21 mouse cellular contexts compared by ENCODE assay signal in genomic region chr13:93252941-93253340, GRCm38 (mm10). TPM values are rescaled to one million over a fixed set of nuclear protein-coding genes. Genes with fewer than 3 reads are reported as not detected.
DNase-seq lines count a peak whose midpoint lies in the region; ATAC-seq lines count a peak whose summit lies in the region.
"Had no signal": no experiment of that assay in that cellular context is flagged by ENCODE, and none has a peak within 500 bp of the region (broad histone marks: within the 10 kb centered on the region; RNA-seq: fewer than 3 reads in every experiment).

No protein-coding gene starts in this region.

- 0 out of 2 replicates have a peak, but pooled peaks have one; percentile 34 for ATAC-seq in midbrain, embryonic 13.5 days
- ATAC-seq: activated CD4-positive, CD25-positive, alpha-beta regulatory T cell, adult 4 months; forebrain, embryonic 13.5 days; forebrain, postnatal 0 days; Patski had no signal

- 78% methylated on average over 5 of the region's 5 CpGs for WGBS in midbrain, embryonic 13.5 days
- 83% methylated on average over 5 of the region's 5 CpGs for WGBS in midbrain, embryonic 10.5 days

- 0 out of 2 replicates have a peak, but pooled peaks cover 3% of the 10 kb centered on the region for H3K4me1 ChIP-seq in midbrain, embryonic 13.5 days (replicated peaks)
- no peaks in the 10 kb centered on the region for H3K4me1 ChIP-seq in midbrain, embryonic 10.5 days
- H3K4me1 ChIP-seq: forebrain, embryonic 13.5 days; heart, embryonic 13.5 days; hindbrain, embryonic 12.5 days had no signal

- intact Hi-C loops in gastrocnemius, postnatal 14 days (cut with DNase I; ENCODE audit: low total_unique reads), result no loop called here

- no peak overlapping the region for H3K9ac ChIP-seq in midbrain, embryonic 13.5 days (replicated peaks)
- H3K9ac ChIP-seq: forebrain, embryonic 13.5 days; forebrain, postnatal 0 days; heart, embryonic 13.5 days; hindbrain, embryonic 12.5 days had no signal

- no peak overlapping the region for H3K4me3 ChIP-seq in midbrain, embryonic 13.5 days (replicated peaks)
- no peak overlapping the region for H3K4me3 ChIP-seq in midbrain, embryonic 10.5 days
- H3K4me3 ChIP-seq: embryonic facial prominence, embryonic 10.5 days; forebrain, embryonic 13.5 days; heart, embryonic 13.5 days; hindbrain, embryonic 12.5 days had no signal

- no peak overlapping the region for H3K27ac ChIP-seq in midbrain, embryonic 13.5 days
- no peak overlapping the region for H3K27ac ChIP-seq in midbrain, embryonic 10.5 days (replicated peaks)
- H3K27ac ChIP-seq: embryonic facial prominence, embryonic 10.5 days; forebrain, embryonic 13.5 days; heart, embryonic 13.5 days; hindbrain, embryonic 12.5 days; hindbrain, postnatal 0 days had no signal

- H3K9me3 ChIP-seq in midbrain, embryonic 13.5 days, result no peaks in the 10 kb centered on the region
- H3K9me3 ChIP-seq in midbrain, embryonic 10.5 days (replicated peaks), result no peaks in the 10 kb centered on the region
- H3K9me3 ChIP-seq: embryonic facial prominence, embryonic 10.5 days; forebrain, embryonic 13.5 days; heart, embryonic 13.5 days; hindbrain, embryonic 12.5 days had no signal

- peak; percentile 61 for DNase-seq in heart, adult 11 months
- no peak for DNase-seq in heart, adult 8-10 months (ENCODE audit: low spot score)
- no peak for DNase-seq in midbrain, embryonic 10.5 days (ENCODE audit: low spot score)
- DNase-seq in gastrocnemius, postnatal 14 days, result peak; percentile 23
- DNase-seq in mesoderm, embryonic 11.5 days (ENCODE audit: low read depth, low spot score), result peak; percentile 23
- DNase-seq in adrenal gland, adult 18-20 months (ENCODE audit: low spot score in 2 of 2), result no peak
- DNase-seq: adrenal gland, adult 2 months; adrenal gland, postnatal 25 days; cerebellum, adult 2 months; cerebellum, postnatal 10 days; forebrain, postnatal 0 days; heart, postnatal 36 days had no signal

- no peaks in the 10 kb centered on the region for H3K27me3 ChIP-seq in midbrain, embryonic 13.5 days
- H3K27me3 ChIP-seq in midbrain, embryonic 10.5 days (ENCODE audit: low read depth, poor library complexity, severe bottlenecking), result no peaks in the 10 kb centered on the region
- H3K27me3 ChIP-seq: CH12.LX; forebrain, embryonic 13.5 days; heart, embryonic 13.5 days; hindbrain, embryonic 12.5 days had no signal

- H3K4me2 ChIP-seq in midbrain, embryonic 13.5 days (replicated peaks), result no peak overlapping the region
- H3K4me2 ChIP-seq: forebrain, embryonic 13.5 days; heart, embryonic 13.5 days; hindbrain, embryonic 12.5 days had no signal

- no peaks in the 10 kb centered on the region for H3K36me3 ChIP-seq in midbrain, embryonic 13.5 days
- H3K36me3 ChIP-seq in midbrain, embryonic 10.5 days, result no peaks in the 10 kb centered on the region
- H3K36me3 ChIP-seq: embryonic facial prominence, embryonic 10.5 days; heart, embryonic 13.5 days; hindbrain, embryonic 12.5 days had no signal

RNA-seq across cellular contexts. Expression of gene Homer1, which starts 46.5 kb away (rescaled TPM):
- total RNA-seq in heart, adult 8-10 months (2022), result 10 to 100 TPM; 56.1 to 67.6 (median 57.1) TPM
- 9.6 and 10.0 TPM in 2 replicates for polyA plus RNA-seq in midbrain, embryonic 13.5 days (2015; fragmentation: Nextera tagmentation; extraction: Ambion mirVana)
- polyA plus RNA-seq in midbrain, embryonic 10.5 days (2016; fragmentation: Nextera tagmentation; extraction: Ambion mirVana), result 7.4 and 7.8 TPM in 2 replicates
- total RNA-seq in gastrocnemius, postnatal 14 days (2021), result 10 to 100 TPM; 63.0 to 65.1 TPM
- 10 to 100 TPM; 52.7 to 66.7 TPM for total RNA-seq in adrenal gland, adult 18-20 months (2021)

Comparison
In these comparisons a context has a peak if more than half of its experiments do, and no peak if none do; other contexts are left out.
1. DNase-seq: peak in heart, adult 11 months (single experiment), gastrocnemius, postnatal 14 days (single experiment) and mesoderm, embryonic 11.5 days (single experiment); none in heart, adult 8-10 months (single experiment), midbrain, embryonic 10.5 days (single experiment) and adrenal gland, adult 18-20 months (0 of 2).